Mouse (Mus musculus) small intestine, adult 2 months (tissue): ENCODE measurements around the gene Nfatc2.

ENCODE experiments used
- CTCF ChIP-seq: fragments of 200-500 bp; IDR thresholded peaks from 2 replicates; pipeline ENCODE4 v1.5.1; 2012; ENCODE audit warnings: low read depth, mild to moderate bottlenecking, control low read depth, inconsistent platforms, low read length, moderate library complexity, mixed read lengths; ENCODE audit not compliant: insufficient replicate concordance, insufficient read length; ENCODE audit errors: extremely low read depth
- POLR2A ChIP-seq: fragments of 200-500 bp; IDR thresholded peaks from 2 replicates; pipeline ENCODE4 v1.6.1; 2012; ENCODE audit warnings: low read depth, mild to moderate bottlenecking, control low read depth, inconsistent platforms, low read length, moderate library complexity

DNA sequence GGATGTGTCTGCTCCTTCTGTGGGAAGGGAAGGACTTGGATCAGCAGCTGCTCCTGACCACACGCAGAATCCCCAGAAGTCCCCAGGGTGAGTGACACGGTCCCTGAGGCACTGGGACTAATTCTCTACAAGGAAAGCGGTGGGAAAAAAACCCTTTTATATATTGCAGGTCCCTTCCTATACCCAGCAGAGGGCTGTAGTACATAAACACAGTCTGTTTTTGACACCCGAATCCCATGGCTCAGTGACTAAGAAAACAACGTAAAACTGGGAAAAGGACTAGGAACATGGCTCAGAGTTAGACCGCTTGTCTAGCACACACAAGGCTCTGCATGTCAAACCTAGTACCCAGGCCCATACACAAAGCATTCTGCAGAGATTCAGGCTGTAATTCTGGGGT, 101.2 kb downstream of the Nfatc2 start:
- no peak for TF ChIP-seq CTCF
- TF ChIP-seq POLR2A, result no peak
